Mouse (Mus musculus) olfactory bulb, adult 2 months (tissue): Measurements from ENCODE around the gene BC048403.

Source experiments
- CTCF ChIP-seq: fragments of 200-500 bp; IDR thresholded peaks from 2 replicates; pipeline ENCODE4 v1.5.1; 2012; ENCODE audit warnings: low read depth, mild to moderate bottlenecking, low read length, moderate library complexity; ENCODE audit not compliant: insufficient read depth
- POLR2A ChIP-seq: fragments of 200-500 bp; IDR thresholded peaks from 2 replicates; pipeline ENCODE4 v1.6.1; 2012; ENCODE audit warnings: mild to moderate bottlenecking, low read depth, low read length, moderate library complexity; ENCODE audit not compliant: insufficient read depth

DNA sequence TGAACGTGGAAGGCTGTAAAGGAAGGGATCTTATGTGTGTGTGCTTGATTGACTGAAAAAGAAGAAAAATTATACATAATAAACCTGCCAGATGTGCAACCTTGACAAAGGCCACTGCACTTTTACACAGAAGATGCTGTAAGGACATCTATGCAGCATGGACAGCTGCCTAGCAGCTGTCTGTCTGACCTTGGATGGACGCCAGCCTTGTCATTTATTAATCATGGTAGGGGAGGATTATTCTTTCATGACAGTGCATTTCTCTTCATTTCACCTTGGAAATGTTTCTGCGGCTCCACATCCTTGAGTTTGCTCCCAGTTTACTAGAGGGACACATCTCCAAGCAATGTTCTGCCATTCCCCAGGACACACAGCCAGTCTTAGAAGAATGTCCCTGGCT lies 48.8 kb downstream of the BC048403 start:
- TF ChIP-seq CTCF, result no peak
- TF ChIP-seq POLR2A, result no peak
